Mouse (Mus musculus) liver, adult 2 months (tissue): ENCODE results near the gene Adam30. TPM values are rescaled to one million over a fixed set of nuclear protein-coding genes. Genes with fewer than 3 reads are reported as not detected.

ENCODE experiments used
- DNase-seq: peaks from one replicate; pipeline ENCODE4 v3.0.0-alpha.2; 2011; ENCODE audit warnings: low read depth, low spot score; ENCODE audit errors: extremely low read depth
- H3K27ac ChIP-seq: fragments of 200-500 bp; replicated peaks from 2 replicates; pipeline ENCODE4 v1.5.1; 2012; ENCODE audit warnings: low read depth, mild to moderate bottlenecking, control low read depth, inconsistent platforms, low read length; ENCODE audit not compliant: insufficient read depth
- H3K27me3 ChIP-seq: fragments of 200-500 bp; 2 replicates; pipeline ENCODE4 v1.6.1; 2012; ENCODE audit warnings: mild to moderate bottlenecking, moderate library complexity, low read length, inconsistent platforms; ENCODE audit not compliant: control insufficient read depth, insufficient read depth
- H3K36me3 ChIP-seq: fragments of 200-500 bp; 2 replicates; pipeline ENCODE4 v1.6.1; 2012; ENCODE audit warnings: low read length, inconsistent platforms; ENCODE audit not compliant: control insufficient read depth, insufficient read depth
- H3K4me1 ChIP-seq: fragments of 200-500 bp; 2 replicates; pipeline ENCODE4 v1.6.1; 2011; ENCODE audit warnings: low read length; ENCODE audit not compliant: control insufficient read depth, insufficient read depth
- H3K4me3 ChIP-seq: fragments of 200-500 bp; 2 replicates; pipeline ENCODE4 v1.5.1; 2011; ENCODE audit warnings: low read depth, mild to moderate bottlenecking, control low read depth, low read length, moderate library complexity; ENCODE audit not compliant: insufficient read depth
- H3K79me2 ChIP-seq: fragments of 200-500 bp; 2 replicates; pipeline ENCODE4 v1.6.1; 2012; ENCODE audit warnings: inconsistent platforms, mild to moderate bottlenecking, low read length, moderate library complexity; ENCODE audit not compliant: control insufficient read depth, insufficient read depth
- H3K9ac ChIP-seq: fragments of 200-500 bp; 2 replicates; pipeline ENCODE4 v1.6.1; 2012; ENCODE audit warnings: low read depth, mild to moderate bottlenecking, control low read depth, inconsistent platforms, low read length
- CTCF ChIP-seq: fragments of 200-500 bp; IDR thresholded peaks from 2 replicates; pipeline ENCODE4 v1.5.1; 2011; ENCODE audit warnings: low read depth, low read length, control low read depth
- POLR2A ChIP-seq: fragments of 200-500 bp; IDR thresholded peaks from 2 replicates; pipeline ENCODE4 v1.6.1; 2011; ENCODE audit warnings: low read length, control low read depth; ENCODE audit not compliant: insufficient read depth; ENCODE audit errors: extremely low read depth
- WGBS: fragments of 180-500 bp; shearing (Covaris S2); methylation state at CpG from one replicate; pipeline ENCODE4 v1.1.7; 2018; 5-methylcytosine and 5-hydroxymethylcytosine counted together
- polyA plus RNA-seq: library from polyadenylated mRNA; depleted of rRNA; stranded (reverse); fragments of >200 nt; gene quantifications from 2 replicates; pipeline ENCODE4 v1.2.3, GENCODE M21; 2012; rRNA removed
- total RNA-seq: library from RNA; depleted of rRNA; stranded (reverse); fragments of >200 nt; gene quantifications from 2 replicates; pipeline ENCODE4 v1.2.3, GENCODE M21; 2014; rRNA removed

Gene Adam30
- total and polyA plus RNA-seq, 2 experiments = not detected

DNA sequence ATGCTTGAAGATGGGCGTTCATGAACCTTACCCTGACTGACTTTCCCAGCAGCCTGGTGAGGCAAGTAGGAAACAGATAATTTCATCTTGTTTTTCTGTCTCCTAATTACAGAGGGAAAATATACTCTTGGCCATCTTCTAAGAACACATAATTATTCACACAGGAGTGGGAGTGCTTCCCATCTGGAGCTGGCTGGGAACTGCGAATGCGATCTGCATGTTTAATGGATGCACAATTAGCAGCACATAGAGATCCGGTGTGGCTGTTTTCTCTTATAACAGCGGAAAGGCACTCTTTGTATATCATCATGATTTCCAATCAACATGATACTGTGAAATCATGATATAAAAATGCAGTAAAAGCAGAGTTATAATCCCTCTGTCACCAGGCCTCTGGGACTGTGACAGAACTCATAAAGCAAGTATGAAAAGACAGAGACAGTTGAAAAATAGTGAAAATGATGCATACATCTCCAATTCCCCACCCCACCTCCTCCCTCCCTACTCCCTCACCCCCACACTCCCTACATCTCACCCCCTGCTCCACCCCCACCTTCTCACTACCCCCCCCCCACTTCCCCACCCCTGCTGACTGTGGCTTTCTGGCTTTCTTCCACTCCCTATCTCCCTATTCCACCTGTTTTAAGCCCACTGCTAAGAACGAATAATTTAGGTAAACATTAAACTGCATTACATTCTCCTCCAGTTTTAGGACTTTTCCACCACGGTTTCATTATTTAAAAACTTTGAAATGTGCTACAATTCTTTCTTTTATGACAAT is 51.1 kb downstream of the Adam30 start:
- TF ChIP-seq CTCF = no peak
- no peak for TF ChIP-seq POLR2A
- H3K9ac ChIP-seq = no peak overlapping the region
- 81% methylated on average over 7 of the region's 7 CpGs for WGBS
- no peaks in the 10 kb centered on the region for H3K79me2 ChIP-seq
- H3K4me3 ChIP-seq = no peak overlapping the region
- no peak overlapping the region for H3K27ac ChIP-seq
- H3K4me1 ChIP-seq = no peaks in the 10 kb centered on the region
- no peaks in the 10 kb centered on the region for H3K36me3 ChIP-seq
- DNase-seq = no peak
- no peaks in the 10 kb centered on the region for H3K27me3 ChIP-seq

Other genes with a start within 250 kb of the Adam30 start
- gene Notch2, start 147.1 kb upstream of the Adam30 start, total RNA-seq = 16.0 and 27.0 TPM in 2 replicates
- gene Notch2, start 147.1 kb upstream of the Adam30 start, polyA plus RNA-seq = 12.1 and 12.5 TPM in 2 replicates
- 0.37 TPM in 1 of 2 replicates, not detected in the other for gene Reg4, start 61.5 kb downstream of the Adam30 start, total RNA-seq
- not detected in 2 replicates for gene Reg4, start 61.5 kb downstream of the Adam30 start, polyA plus RNA-seq
- gene Hmgcs2, start 119.8 kb downstream of the Adam30 start, total RNA-seq = 687 and 765 TPM in 2 replicates
- 1,077 and 1,098 TPM in 2 replicates for gene Hmgcs2, start 119.8 kb downstream of the Adam30 start, polyA plus RNA-seq
- 0.92 and 3.2 TPM in 2 replicates for gene Phgdh, start 179.4 kb downstream of the Adam30 start, total RNA-seq
- 0.39 and 0.48 TPM in 2 replicates for gene Phgdh, start 179.4 kb downstream of the Adam30 start, polyA plus RNA-seq
- gene Zfp697, start 221.8 kb downstream of the Adam30 start, total RNA-seq = 1.0 and 1.2 TPM in 2 replicates
- 0.73 and 1.3 TPM in 2 replicates for gene Zfp697, start 221.8 kb downstream of the Adam30 start, polyA plus RNA-seq